Mouse (Mus musculus) cortical plate, adult 2 months (tissue): Measurements from ENCODE around the gene Slc4a1.

Experiments
- CTCF ChIP-seq: fragments of 200-500 bp; IDR thresholded peaks from 2 replicates; pipeline ENCODE4 v1.5.1; 2011; ENCODE audit warnings: mild to moderate bottlenecking, control low read depth, low read length; ENCODE audit not compliant: insufficient read depth; ENCODE audit errors: extremely low read depth
- POLR2A ChIP-seq: fragments of 200-500 bp; IDR thresholded peaks from 2 replicates; pipeline ENCODE4 v1.6.1; 2011; ENCODE audit warnings: mild to moderate bottlenecking, low read length, control low read depth; ENCODE audit not compliant: insufficient read depth; ENCODE audit errors: extremely low read depth

DNA sequence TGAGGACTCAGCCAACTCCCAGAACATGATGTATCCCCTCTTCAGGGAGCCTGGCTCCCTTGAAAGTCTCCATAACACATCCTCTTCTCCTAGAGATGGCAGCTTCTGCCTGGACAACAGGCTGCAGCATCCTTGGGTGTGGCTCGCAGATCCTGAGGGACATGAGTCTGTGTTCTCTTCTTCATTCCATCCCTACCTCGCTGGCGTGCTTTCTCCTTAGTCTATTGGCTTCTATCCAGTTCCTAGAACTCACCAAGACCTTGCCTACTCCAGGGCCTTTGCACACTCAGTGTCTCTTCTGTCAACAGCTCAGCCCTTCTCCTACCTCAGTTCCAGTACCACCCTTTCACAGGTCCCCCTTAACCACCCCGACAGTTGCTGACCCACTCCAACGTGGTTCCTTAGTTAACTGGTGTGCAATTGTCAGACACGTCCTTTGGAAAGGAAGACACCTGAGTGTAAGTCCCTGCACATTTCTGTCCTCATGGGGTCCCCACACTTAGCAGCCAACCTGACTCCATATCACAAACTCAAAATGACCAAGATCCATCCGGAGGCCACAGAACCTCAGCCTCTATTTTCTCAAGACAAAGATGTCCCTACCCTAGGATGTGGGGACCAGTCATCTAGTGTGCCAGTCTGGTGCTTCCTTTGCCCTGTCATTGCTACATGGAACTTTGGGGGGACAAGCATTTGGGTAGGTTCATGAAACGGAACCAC is 4.1 kb downstream of the Slc4a1 start:
- TF ChIP-seq CTCF: no peak
- no peak for TF ChIP-seq POLR2A
